Mouse (Mus musculus): ENCODE results near the gene Prr12. TPM values are rescaled to one million over a fixed set of nuclear protein-coding genes. Genes with fewer than 3 reads are reported as not detected.

The Prr12 gene
- 17.5 and 18.4 TPM in 2 replicates for polyA plus RNA-seq (2012; rRNA removed)

DNA sequence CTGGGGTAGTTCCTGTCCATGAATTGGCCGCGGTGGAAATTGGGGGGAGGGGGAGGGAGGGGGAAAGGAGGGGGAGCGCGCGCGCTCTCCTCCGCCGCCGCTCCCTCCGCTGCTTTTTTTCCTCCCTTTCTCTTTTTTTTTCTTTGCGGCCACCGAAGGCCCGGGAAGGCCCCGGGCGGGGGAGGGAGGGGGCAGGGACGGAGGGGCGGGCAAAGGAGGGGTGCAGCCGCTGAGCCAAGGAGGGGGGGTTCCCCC is at the start of gene Prr12:
Prr12 (minus strand) TSS at position 20 of the 255 bp plus-strand sequence.

DNA sequence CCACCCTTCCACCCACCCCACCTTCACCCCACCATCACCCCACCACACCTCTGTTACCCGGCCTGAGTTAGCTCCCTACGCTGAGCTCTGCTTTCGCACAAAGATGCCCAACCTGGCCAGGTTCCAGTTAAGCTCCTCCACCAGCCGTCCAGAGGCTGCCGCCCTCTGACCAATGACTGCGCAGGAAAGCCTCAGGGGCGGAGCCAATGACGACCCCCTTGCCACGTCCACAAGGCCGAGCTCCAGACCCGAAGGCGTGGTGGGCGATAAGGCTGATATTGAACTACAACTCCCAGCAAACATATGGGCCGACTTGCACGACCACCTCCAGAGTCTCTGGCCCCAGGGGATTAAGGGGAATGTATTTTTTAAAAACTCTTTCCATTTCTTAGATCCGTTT is 39.4 kb upstream of the Prr12 start, which contains the start of gene Rcn3:
Rcn3 (minus strand) TSS at position 174 of the 400 bp plus-strand sequence.

DNA sequence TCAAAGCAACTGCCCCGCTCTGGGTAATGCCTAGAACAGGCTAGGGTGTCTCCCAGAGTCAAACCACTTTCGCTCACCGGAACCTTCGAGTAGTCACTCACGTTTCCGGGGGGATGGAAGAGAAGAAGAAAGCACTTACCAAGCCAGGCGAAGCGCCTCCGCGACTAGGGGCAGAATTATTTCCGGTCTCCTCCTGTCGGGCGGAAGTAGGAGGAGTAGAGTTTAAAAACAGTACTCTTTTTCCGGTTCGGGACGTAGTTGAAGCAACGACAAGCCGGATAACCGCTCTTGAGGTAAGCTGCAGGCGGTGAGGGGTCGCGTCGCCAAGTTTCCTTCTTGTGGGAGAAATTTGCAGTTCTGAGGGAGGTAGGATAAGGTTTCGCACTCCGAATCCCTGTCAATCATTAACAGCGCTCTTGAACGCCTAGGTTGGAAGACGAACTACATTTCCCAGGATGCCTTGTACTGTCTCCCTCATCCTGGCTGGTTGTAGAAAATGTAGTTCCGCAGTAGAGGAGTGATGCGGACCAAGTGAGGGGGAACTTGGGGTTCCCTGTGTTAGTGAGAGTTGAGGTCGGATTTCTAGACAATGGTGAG is 9.7 kb upstream of the Prr12 start, which contains the start of the genes Nosip and Prrg2:
Nosip (plus strand) TSS at position 191 of the 597 bp plus-strand sequence.
Prrg2 (minus strand) TSS at position 439 of the 597 bp plus-strand sequence.

DNA sequence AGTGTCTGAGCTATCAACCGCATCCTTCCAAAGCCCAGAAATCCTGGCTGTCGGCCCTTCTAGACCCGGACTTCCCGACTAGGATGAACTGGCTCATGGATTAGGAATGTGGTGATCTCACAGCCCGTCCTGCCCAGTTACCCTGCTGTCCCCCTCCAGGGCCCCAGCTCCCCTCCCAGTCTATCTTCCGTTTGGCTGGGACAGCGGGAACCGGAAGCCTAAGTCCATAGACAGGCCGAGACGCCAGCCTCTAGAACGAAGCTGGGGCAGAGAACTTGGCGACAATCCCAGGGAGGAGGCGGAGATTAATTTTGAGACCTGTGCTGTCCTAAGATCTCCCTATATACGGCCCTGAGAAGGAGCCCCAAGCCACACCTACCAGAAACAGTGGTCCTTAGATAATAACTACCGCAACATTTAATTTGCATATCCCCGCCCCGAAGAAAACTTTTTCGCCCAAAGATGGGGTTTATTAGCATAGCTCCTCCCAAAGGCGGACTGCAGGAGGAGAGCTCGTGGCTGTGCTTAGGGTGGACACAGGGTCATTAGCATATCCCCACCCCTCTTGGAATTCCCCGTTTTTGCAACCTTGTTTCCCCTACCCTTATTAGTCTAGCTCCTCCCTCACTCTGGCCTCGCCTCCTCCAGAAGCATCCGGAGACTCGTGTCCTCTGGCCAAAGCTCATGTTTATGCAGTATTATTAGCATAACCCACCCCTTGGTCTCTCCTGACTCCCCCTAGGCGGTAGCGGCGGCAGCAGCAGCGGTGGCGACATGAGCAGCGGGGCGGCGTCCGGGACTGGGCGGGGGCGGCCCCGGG is 35.2 kb downstream of the Prr12 start, which contains the start of gene Rras:
Rras (plus strand) TSS at position 720 of the 820 bp plus-strand sequence.

DNA sequence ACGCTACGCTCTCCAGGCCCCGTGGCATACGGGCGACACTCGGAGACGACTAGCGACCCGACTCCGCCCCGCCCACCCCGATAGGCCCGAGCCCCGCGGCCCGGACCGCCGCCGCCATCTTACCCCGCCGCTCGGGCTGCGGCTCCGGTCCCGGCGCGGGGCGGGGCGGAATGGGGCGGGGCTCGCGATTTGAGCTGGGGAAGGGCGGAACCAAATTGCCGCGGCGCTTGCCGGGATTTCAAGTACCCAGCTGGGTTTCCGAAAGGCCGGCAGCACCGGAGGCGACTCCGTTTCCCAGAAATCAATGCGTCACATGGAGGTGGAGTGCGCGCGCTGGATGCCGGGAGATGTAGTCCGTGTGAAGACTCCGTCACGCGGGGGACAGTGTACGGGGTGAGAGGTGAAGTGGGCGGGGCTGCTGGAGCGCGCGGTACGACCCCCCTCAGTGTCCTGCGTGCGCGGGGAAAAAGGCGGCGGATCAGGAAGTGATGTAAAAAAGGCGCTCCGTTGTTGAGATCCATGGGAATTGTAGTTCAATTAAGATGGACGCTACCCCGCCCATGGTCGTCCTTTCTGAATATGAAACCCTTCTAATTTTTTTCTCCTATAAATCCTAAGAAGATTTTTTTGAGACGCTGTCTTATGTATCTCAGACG is 36.6 kb downstream of the Prr12 start, which contains the start of gene Scaf1:
Scaf1 (minus strand) TSS at position 407 of the 656 bp plus-strand sequence.

DNA sequence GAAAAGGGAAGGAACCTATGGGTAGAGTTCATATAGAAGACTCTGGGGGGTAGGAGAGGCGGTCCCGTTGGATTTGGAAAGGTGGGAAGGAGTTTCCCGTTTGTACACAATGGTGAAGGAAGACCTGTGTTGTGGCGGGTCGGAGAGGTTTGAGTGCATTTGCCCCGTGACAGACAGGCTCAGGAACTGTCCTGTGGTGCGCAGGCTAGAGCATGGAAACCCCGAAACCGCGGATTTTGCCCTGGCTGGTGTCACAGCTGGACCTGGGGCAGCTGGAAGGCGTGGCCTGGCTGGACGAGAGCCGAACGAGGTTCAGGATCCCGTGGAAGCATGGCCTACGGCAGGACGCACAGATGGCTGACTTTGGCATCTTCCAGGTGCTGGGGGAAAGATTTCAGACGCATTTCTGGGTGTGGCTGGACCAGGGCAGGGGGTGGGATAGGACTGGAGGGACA is 54.2 kb downstream of the Prr12 start, which contains the start of gene Bcl2l12:
Bcl2l12 (minus strand) TSS at position 212 of the 455 bp plus-strand sequence.

DNA sequence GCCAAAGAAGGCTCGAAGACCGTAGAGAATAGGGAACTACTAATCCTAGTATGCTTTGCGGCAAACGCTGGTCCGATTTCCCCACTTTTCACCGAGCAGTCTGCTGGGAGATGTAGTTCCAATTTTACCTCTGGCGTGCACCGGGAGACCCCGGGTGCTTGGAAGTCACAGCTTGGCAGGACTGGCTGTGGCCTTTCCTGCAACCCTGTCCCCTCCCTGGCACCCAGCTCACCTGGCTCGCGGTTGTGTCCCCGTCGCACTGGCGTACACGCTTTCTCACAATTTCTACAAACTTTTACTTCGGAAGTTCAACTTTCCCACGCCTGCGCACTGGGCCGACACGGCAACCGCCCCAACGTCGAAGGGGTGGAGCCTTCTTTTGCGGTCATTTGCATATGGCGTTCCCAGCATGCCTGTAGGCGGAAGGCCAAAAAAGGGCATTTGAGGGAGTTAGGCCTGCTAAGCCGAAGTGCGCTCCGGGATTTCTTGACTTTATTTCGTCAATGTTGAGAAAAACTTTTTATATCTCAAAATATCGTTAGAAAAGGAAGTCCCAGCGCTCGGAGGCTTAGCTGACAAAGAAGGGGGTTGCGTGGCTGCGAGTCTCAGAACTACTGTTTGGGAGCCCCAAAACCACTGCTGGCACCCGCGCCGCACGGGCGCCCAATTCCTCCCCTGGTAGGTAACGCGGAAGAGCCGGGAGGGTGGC is 55.3 kb downstream of the Prr12 start, which contains the start of gene Irf3:
Irf3 (plus strand) TSS at position 418 of the 709 bp plus-strand sequence.

DNA sequence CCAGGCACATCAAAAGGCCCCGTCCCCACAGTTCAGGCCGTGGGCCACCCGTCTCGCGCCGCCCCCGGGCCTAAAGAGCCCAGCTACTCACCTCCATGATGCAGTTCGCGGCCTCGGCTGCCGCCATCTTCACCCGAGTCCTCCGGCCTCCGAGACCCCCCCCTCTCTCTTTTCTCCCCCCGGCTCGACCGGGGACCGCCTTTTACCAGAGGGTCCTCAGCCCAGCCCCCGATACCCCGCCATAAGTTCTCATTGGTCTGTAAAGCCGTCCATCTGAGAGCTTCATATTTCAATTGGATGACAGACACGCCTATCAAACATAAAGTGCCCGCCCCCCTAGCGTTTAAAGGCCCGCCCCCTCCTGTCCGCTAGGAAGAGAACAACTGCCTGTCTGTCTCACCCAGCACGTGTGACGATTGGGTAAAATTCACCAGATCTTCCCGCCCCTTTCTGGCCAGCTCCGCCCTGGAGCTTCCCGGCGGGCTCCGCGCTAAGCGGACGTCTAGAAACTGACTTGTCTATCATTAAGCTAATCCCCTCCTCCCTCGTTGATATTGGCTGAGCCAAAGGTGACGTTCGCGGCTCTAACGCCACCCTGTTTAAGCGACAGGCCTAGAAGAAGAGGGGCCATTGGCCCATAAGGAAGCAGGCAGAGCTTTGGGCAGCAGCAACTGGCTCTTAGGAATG is 66.3 kb downstream of the Prr12 start, which contains the start of gene Prmt1:
Prmt1 (minus strand) TSS at position 377 of the 687 bp plus-strand sequence.

Other genes starting within 250 kb of the Prr12 start
- gene Nup62, start 236.8 kb downstream of the Prr12 start, polyA plus RNA-seq (2012; rRNA removed): 121 and 156 TPM in 2 replicates
- 3.7 and 5.0 TPM in 2 replicates for gene Il4i1, start 236.5 kb downstream of the Prr12 start, polyA plus RNA-seq (2012; rRNA removed)
- 231 and 322 TPM in 2 replicates for gene Atf5, start 236.2 kb downstream of the Prr12 start, polyA plus RNA-seq (2012; rRNA removed)
- gene Akt1s1, start 203.9 kb downstream of the Prr12 start, polyA plus RNA-seq (2012; rRNA removed): 475 and 657 TPM in 2 replicates
- 147 and 164 TPM in 2 replicates for gene Tbc1d17, start 203.8 kb downstream of the Prr12 start, polyA plus RNA-seq (2012; rRNA removed)
- 65.1 and 72.1 TPM in 2 replicates for gene Pnkp, start 195.7 kb downstream of the Prr12 start, polyA plus RNA-seq (2012; rRNA removed)
- 762 and 793 TPM in 2 replicates for gene Ptov1, start 183.1 kb downstream of the Prr12 start, polyA plus RNA-seq (2012; rRNA removed)
- gene Med25, start 160.2 kb downstream of the Prr12 start, polyA plus RNA-seq (2012; rRNA removed): 274 and 494 TPM in 2 replicates
- gene Fuz, start 156.8 kb downstream of the Prr12 start, polyA plus RNA-seq (2012; rRNA removed): 133 and 143 TPM in 2 replicates
- gene Ap2a1, start 123.4 kb downstream of the Prr12 start, polyA plus RNA-seq (2012; rRNA removed): 132 and 136 TPM in 2 replicates
- 0.08 TPM in 1 of 2 replicates, not detected in the other for gene Tsks, start 109.7 kb downstream of the Prr12 start, polyA plus RNA-seq (2012; rRNA removed)
- gene Cpt1c, start 78.0 kb downstream of the Prr12 start, polyA plus RNA-seq (2012; rRNA removed): 61.1 and 66.1 TPM in 2 replicates
- gene Prmt1, start 66.3 kb downstream of the Prr12 start, polyA plus RNA-seq (2012; rRNA removed): 364 and 448 TPM in 2 replicates
- gene Irf3, start 55.2 kb downstream of the Prr12 start, polyA plus RNA-seq (2012; rRNA removed): 154 and 158 TPM in 2 replicates
- 43.3 and 49.2 TPM in 2 replicates for gene Bcl2l12, start 54.2 kb downstream of the Prr12 start, polyA plus RNA-seq (2012; rRNA removed)
- 116 and 132 TPM in 2 replicates for gene Scaf1, start 36.5 kb downstream of the Prr12 start, polyA plus RNA-seq (2012; rRNA removed)
- 161 and 171 TPM in 2 replicates for gene Rras, start 34.9 kb downstream of the Prr12 start, polyA plus RNA-seq (2012; rRNA removed)
- gene Nosip, start 9.5 kb upstream of the Prr12 start, polyA plus RNA-seq (2012; rRNA removed): 157 and 163 TPM in 2 replicates
- gene Prrg2, start 9.8 kb upstream of the Prr12 start, polyA plus RNA-seq (2012; rRNA removed): 90.9 and 100 TPM in 2 replicates
- 537 and 545 TPM in 2 replicates for gene Rcn3, start 39.3 kb upstream of the Prr12 start, polyA plus RNA-seq (2012; rRNA removed)
- 132 and 135 TPM in 2 replicates for gene Fcgrt, start 51.0 kb upstream of the Prr12 start, polyA plus RNA-seq (2012; rRNA removed)
- gene Rps11, start 71.6 kb upstream of the Prr12 start, polyA plus RNA-seq (2012; rRNA removed): 173 and 237 TPM in 2 replicates
- 1,241 and 3,203 TPM in 2 replicates for gene Rpl13a, start 75.9 kb upstream of the Prr12 start, polyA plus RNA-seq (2012; rRNA removed)
- gene Gm45713, start 83.3 kb upstream of the Prr12 start, polyA plus RNA-seq (2012; rRNA removed): 1.9 TPM in 1 of 2 replicates, not detected in the other
- 38.5 and 68.0 TPM in 2 replicates for gene Flt3l, start 83.6 kb upstream of the Prr12 start, polyA plus RNA-seq (2012; rRNA removed)
- gene Pih1d1, start 101.4 kb upstream of the Prr12 start, polyA plus RNA-seq (2012; rRNA removed): 60.2 and 64.9 TPM in 2 replicates
- gene Aldh16a1, start 101.7 kb upstream of the Prr12 start, polyA plus RNA-seq (2012; rRNA removed): 87.7 and 97.6 TPM in 2 replicates
- gene Slc17a7, start 111.1 kb upstream of the Prr12 start, polyA plus RNA-seq (2012; rRNA removed): 0.17 and 0.20 TPM in 2 replicates
- not detected in 2 replicates for gene Gfy, start 126.7 kb upstream of the Prr12 start, polyA plus RNA-seq (2012; rRNA removed)
- gene Pth2, start 128.1 kb upstream of the Prr12 start, polyA plus RNA-seq (2012; rRNA removed): not detected in 2 replicates
- 3.1 and 4.1 TPM in 2 replicates for gene Ccdc155, start 152.0 kb upstream of the Prr12 start, polyA plus RNA-seq (2012; rRNA removed)
- gene Dkkl1, start 159.3 kb upstream of the Prr12 start, polyA plus RNA-seq (2012; rRNA removed): 2.1 and 3.3 TPM in 2 replicates
- gene Tead2, start 162.9 kb upstream of the Prr12 start, polyA plus RNA-seq (2012; rRNA removed): 119 and 183 TPM in 2 replicates
- 13.2 and 14.5 TPM in 2 replicates for gene Cd37, start 186.2 kb upstream of the Prr12 start, polyA plus RNA-seq (2012; rRNA removed)
- 0.15 and 0.40 TPM in 2 replicates for gene Slc6a16, start 188.2 kb upstream of the Prr12 start, polyA plus RNA-seq (2012; rRNA removed)
- gene Slc6a21, start 224.6 kb upstream of the Prr12 start, polyA plus RNA-seq (2012; rRNA removed): 0.24 TPM in 1 of 2 replicates, not detected in the other

All from ovary, adult 2 months (tissue).